Mouse (Mus musculus) forebrain, embryonic 10.5 days (tissue): ENCODE results near the gene Neto2. TPM values are rescaled to one million over a fixed set of nuclear protein-coding genes. Genes with fewer than 3 reads are reported as not detected.
"Not testable (repeated sequence)": the region's sequence is repeated elsewhere in the genome, so short reads cannot be mapped to it uniquely, and the experiment has no call there.

Experiments used
- DNase-seq: peaks from one replicate; pipeline ENCODE4 v3.0.0-alpha.2; 2017; ENCODE audit warnings: low spot score; ENCODE audit errors: extremely low spot score
- H3K27ac ChIP-seq: fragments of 300-500 bp; sonication (generic); 2 replicates; pipeline ENCODE4 v1.5.1; 2016; ENCODE audit warnings: mild to moderate bottlenecking
- H3K27me3 ChIP-seq: fragments of 300-500 bp; sonication (generic); 2 replicates; pipeline ENCODE4 v1.6.1; 2016; ENCODE audit warnings: mild to moderate bottlenecking; ENCODE audit not compliant: poor library complexity, severe bottlenecking
- H3K36me3 ChIP-seq: fragments of 300-500 bp; sonication (generic); replicated peaks from 2 replicates; pipeline ENCODE4 v1.6.1; 2016; ENCODE audit warnings: mild to moderate bottlenecking, moderate library complexity
- H3K4me1 ChIP-seq: fragments of 300-500 bp; sonication (generic); 2 replicates; pipeline ENCODE4 v1.6.1; 2016
- H3K4me3 ChIP-seq: fragments of 300-500 bp; sonication (generic); 2 replicates; pipeline ENCODE4 v1.5.1; 2016; ENCODE audit warnings: mild to moderate bottlenecking, moderate library complexity
- H3K9me3 ChIP-seq: fragments of 300-500 bp; sonication (generic); 2 replicates; pipeline ENCODE4 v1.6.1; 2016; ENCODE audit warnings: mild to moderate bottlenecking, moderate library complexity
- WGBS: fragments of 180-500 bp; shearing (Covaris S2); methylation state at CpG from one replicate; pipeline ENCODE4 v1.1.7; 2016; 5-methylcytosine and 5-hydroxymethylcytosine counted together
- polyA plus RNA-seq: library from polyadenylated mRNA; unstranded; fragments of >200 nt; fragmentation: Nextera tagmentation; extraction: Ambion mirVana; gene quantifications from 2 replicates; pipeline ENCODE4 v1.2.1, GENCODE M21; 2016

The Neto2 gene
- polyA plus RNA-seq, 1 experiment from 2014 or later: 17.4 TPM

DNA sequence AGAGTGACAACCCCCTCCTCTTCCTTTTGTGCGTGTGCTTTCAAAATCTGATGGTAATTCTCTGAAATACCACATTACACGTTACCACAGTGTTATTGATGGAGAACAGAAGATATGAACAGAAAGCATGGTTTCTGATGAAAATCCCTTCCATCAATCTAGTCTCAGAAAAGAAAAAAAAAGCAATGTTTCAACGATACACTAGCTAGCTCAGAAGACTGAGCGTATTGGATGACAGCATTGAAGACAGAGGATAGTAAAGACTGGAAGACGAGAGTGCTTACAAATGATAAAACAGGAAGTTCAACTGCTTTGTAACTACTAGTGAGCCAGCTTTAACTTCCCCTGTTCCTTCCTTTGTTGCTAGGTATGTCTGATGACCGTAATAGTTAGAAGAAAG, 76.3 kb downstream of the Neto2 start:
- peaks cover 31% of the 10 kb centered on the region for H3K36me3 ChIP-seq
- peaks cover 8% of the 10 kb centered on the region; the same call in 1 of the 2 replicates for H3K9me3 ChIP-seq
- WGBS: 93% methylated on average over 6 of the region's 6 CpGs
- no peak overlapping the region for H3K4me3 ChIP-seq
- no peaks in the 10 kb centered on the region for H3K27me3 ChIP-seq
- no peaks in the 10 kb centered on the region for H3K4me1 ChIP-seq
- H3K27ac ChIP-seq: no peak overlapping the region
- DNase-seq: no peak

DNA sequence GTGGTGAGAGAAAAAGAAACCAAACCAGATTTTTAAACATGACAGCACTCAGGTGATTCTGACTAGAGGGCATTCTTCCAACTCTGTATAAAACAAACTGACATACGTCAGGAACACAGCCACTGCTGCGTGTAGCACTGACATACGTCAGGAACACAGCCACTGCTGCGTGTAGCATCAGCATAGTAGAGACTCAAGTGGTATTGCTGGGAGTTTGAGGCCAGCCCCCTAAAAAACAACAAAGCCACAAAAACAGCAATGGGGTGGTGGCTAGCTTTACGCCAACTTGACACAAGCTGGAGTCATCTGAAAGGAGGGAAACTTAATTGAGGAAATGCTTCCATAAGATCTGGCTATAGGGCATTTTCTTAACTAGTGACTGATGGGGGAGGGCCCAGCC, 77.5 kb downstream of the Neto2 start:
- Histone ChIP-seq H3K27ac (no peak overlapping the region), H3K4me3 (no peak overlapping the region), H3K9me3 (no peaks in the 10 kb centered on the region), H3K27me3 (no peaks in the 10 kb centered on the region), H3K36me3 (peaks cover 29% of the 10 kb centered on the region), H3K4me1 (0 out of 2 replicates have a peak, but pooled peaks cover 2% of the 10 kb centered on the region)
- DNase-seq: no peak
- WGBS: 94% methylated on average over 5 of the region's 5 CpGs

DNA sequence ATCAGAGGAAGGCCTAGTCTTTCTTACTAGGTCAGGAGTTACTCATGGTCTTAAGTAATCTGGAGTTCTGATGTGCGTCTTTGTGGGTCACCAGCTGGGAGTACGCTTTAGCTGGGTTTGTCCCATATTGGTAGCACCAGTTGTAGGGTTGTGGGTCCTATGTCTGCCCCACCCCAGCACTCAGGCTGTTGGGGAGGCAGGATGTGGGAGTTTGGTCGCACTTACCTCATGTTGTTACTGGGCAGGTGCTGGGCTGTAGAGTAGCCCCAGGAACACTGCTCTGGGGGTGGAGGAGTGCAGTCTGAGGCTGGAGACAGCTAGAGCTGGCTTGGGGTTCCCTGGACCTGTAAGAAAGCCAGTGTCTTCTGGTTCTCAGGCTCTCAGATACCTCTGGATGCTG, 81.9 kb downstream of the Neto2 start:
- Histone ChIP-seq H3K36me3 (peaks cover 29% of the 10 kb centered on the region), H3K9me3 (peaks cover 10% of the 10 kb centered on the region; the same call in 1 of the 2 replicates), H3K27ac (no peak overlapping the region), H3K27me3 (no peaks in the 10 kb centered on the region), H3K4me1 (0 out of 2 replicates have a peak, but pooled peaks cover 2% of the 10 kb centered on the region), H3K4me3 (no peak overlapping the region)
- 86% methylated on average over 3 of the region's 3 CpGs for WGBS
- DNase-seq: no peak

DNA sequence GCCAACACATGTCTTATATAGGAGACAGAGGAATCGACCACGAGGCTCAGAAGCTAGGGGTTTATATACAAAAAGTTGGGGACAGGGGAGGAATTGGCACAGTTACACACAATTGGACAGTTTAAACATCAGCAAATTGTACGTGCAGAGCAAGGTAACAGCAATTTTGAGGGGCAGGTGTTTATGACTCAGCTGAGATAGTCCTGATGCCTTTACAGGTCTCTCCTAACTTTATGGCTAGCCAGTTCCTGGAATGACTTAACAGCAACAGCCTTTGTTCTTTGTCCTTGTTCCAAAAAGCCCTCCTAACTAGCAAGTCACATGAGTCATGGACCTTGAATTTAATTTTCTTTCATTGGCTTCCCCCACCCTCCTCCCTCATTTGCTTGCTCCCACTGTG, 83.6 kb downstream of the Neto2 start:
- H3K4me3 ChIP-seq, H3K27me3 ChIP-seq, H3K27ac ChIP-seq, DNase-seq, H3K4me1 ChIP-seq: not testable (repeated sequence)
- WGBS: 96% methylated on average over 3 of the region's 3 CpGs
- H3K9me3 ChIP-seq: peaks cover 10% of the 10 kb centered on the region; the same call in 1 of the 2 replicates
- peaks cover 21% of the 10 kb centered on the region for H3K36me3 ChIP-seq

DNA sequence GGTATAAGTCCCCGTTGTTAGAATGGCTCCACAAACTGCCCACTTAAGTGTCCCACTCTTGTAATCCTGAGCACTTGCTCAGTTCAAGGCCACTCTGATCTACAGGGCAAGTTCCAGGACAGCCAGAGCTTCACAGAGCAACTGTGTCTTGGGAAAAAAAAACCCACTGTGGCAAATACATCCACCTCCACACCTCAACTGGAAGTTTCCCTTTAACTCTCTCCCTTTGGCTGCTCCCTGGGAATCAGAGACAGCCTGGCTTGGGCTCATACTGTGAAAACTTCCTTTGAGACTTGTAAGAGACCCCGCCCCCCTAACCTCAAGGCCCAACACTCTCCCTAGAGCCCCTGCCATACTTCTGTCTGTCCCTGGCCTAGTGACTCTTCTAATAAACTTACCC, 91.9 kb downstream of the Neto2 start:
- no peaks in the 10 kb centered on the region for H3K36me3 ChIP-seq
- H3K27ac ChIP-seq: no peak overlapping the region
- no peaks in the 10 kb centered on the region for H3K4me1 ChIP-seq
- no peaks in the 10 kb centered on the region for H3K27me3 ChIP-seq
- 78% methylated on average over 2 of the region's 2 CpGs for WGBS
- no peak for DNase-seq
- no peaks in the 10 kb centered on the region for H3K9me3 ChIP-seq
- H3K4me3 ChIP-seq: no peak overlapping the region

DNA sequence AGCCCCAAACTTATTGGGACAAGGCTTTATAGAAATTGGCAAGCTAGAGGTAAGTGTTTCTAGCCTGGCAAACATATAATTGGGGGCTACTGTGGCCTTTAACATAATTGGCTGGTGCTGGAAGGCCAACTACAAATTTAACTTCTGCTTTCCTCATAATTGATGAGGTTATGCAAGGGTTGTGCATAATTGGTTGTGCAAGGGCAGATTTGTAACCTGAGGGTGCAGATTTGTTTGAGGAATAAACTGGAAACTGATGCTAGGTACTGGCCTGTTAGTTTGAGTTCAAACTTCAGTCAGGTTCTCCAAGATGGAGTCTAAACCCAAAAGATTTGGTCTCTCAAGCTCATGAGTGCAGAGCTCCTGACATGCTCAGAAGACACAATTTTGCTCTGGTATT, 92.9 kb downstream of the Neto2 start:
- Histone ChIP-seq H3K36me3 (no peaks in the 10 kb centered on the region), H3K4me3 (no peak overlapping the region), H3K27me3 (no peaks in the 10 kb centered on the region), H3K9me3 (no peaks in the 10 kb centered on the region), H3K27ac (no peak overlapping the region), H3K4me1 (no peaks in the 10 kb centered on the region)
- no peak for DNase-seq

DNA sequence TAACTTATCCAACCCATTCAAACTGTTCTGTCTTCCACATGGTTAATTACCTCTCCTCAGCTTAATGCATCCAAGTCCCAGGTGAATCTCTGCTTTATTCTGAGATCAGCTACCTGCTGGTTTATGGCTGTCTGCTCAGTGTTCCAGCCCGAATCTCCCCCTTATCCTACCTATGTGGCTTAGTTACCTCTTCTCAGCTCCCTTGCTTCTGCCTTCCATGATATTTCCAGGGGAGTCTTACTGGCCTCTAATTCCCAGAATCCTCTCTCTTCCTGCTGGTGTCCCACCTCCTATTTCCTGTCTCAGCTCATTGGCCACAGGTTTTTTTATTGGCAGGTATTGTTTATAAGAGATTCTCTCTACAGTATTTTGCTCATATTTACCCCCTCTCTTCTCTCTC, 93.8 kb downstream of the Neto2 start:
- DNase-seq: no peak
- Histone ChIP-seq H3K27me3 (no peaks in the 10 kb centered on the region), H3K27ac (no peak overlapping the region), H3K9me3 (no peaks in the 10 kb centered on the region), H3K36me3 (no peaks in the 10 kb centered on the region), H3K4me3 (no peak overlapping the region), H3K4me1 (no peaks in the 10 kb centered on the region)
- WGBS: 87% methylated on average over 1 of the region's 1 CpGs

DNA sequence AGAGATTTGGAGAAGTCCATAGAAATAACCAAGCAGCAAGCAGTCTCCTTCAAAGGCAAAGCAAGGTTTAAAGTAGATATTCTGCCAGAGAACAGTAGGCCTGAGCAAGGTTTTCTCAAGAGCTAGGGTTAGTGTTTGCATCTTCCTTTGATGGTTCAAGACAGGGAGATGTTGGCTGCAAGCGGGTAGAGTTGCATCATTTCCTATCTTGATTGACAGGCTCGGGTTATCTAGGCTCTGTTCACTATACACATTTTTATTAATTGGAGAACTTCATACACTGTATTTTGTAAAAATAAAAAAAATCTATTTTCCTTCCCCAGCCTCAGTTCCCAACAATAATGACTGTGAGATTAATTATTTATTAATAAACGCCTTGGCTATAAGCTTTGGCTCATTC, 94.2 kb downstream of the Neto2 start:
- WGBS: 93% methylated on average over 3 of the region's 3 CpGs
- no peaks in the 10 kb centered on the region for H3K36me3 ChIP-seq

DNA sequence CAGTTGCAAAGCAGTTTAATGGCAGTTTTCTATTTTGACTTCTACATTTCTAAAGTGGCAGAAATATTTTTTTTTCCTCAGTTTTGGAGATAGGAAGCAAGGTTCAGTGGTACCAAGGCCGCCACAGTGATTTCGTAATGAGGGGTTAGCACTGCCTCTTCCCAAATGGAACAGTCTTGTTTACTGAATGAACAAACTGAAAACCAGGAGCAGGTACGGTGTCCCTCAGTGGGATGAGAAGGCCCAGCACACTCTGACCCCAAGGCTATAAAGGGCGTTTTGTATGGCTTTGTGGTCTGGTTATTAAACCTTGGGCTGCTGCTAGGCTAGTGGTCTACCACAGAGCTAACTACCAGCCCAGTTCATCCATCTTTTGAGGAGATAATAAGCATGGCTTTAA, 96.5 kb downstream of the Neto2 start:
- DNase-seq: no peak
- H3K27ac ChIP-seq: no peak overlapping the region

More for the DNA sequence above, 94.2 kb downstream of the Neto2 start:
- Histone ChIP-seq H3K4me3 (no peak overlapping the region), H3K4me1 (no peaks in the 10 kb centered on the region), H3K9me3 (no peaks in the 10 kb centered on the region), H3K27ac (no peak overlapping the region), H3K27me3 (no peaks in the 10 kb centered on the region)
- no peak for DNase-seq

DNA sequence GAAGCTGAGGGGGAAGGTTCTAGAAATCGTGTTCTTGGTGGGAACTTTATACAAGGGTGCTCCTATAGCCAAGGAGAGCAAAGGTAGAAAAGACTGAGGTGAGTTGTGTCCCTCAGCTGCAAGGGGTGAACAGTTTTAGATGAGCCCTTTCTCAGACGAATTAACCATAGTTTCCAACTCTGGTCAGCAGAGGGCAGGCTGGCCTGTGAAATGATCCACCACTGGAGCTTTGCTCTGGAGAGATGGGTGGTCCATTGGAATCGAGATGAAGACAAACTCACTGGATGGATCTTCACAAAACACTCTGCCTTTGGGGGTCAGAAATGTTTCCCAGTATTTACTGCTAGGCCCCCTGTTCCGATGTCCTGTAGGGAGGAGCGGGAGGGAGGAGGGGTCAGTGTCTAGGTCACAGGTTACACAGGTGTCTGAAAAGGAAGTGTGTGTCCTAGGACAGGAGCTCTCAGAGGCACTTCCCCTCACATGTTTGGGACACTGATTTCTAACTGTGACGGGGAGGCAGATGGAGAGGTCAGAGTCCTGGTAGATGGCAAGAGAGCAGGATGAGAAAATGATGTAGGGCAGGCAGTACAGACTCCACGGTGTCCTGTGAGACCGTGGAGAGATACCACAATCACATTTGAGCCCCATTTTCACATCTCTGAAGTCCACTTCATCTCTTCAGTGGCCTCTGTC, 97.4 kb downstream of the Neto2 start:
- Histone ChIP-seq H3K27ac (no peak overlapping the region), H3K27me3 (no peaks in the 10 kb centered on the region), H3K4me1 (no peaks in the 10 kb centered on the region), H3K9me3 (no peaks in the 10 kb centered on the region), H3K36me3 (no peaks in the 10 kb centered on the region), H3K4me3 (no peak overlapping the region)
- 45% methylated on average over 8 of the region's 8 CpGs for WGBS
- DNase-seq: peak; percentile 63

More for the DNA sequence above, 96.5 kb downstream of the Neto2 start:
- Histone ChIP-seq H3K4me1 (no peaks in the 10 kb centered on the region), H3K36me3 (no peaks in the 10 kb centered on the region), H3K9me3 (no peaks in the 10 kb centered on the region), H3K27me3 (no peaks in the 10 kb centered on the region), H3K4me3 (no peak overlapping the region)
- WGBS: 82% methylated on average over 4 of the region's 4 CpGs

DNA sequence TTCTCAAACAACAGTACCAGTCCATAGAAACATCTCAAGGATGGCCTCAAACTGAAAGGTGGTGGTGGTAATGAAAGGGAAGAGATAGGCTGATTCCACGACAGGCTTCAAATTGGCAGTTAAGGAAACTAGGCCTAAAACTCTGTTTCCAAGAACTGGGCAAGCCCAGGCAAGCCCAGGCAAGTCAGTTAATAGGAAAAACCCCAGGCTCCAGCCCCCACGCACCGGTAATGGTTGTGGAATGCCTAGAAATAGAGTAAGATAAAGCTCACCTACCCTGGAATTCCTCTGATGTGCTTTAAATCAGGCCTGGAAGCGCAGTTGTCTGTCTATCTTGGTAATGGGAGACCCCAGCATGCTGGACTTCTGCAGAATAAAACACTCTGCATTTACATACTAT, 98.0 kb downstream of the Neto2 start:
- H3K27me3 ChIP-seq: no peaks in the 10 kb centered on the region
- H3K4me3 ChIP-seq: no peak overlapping the region
- H3K27ac ChIP-seq: no peak overlapping the region
- 75% methylated on average over 4 of the region's 4 CpGs for WGBS
- H3K4me1 ChIP-seq: no peaks in the 10 kb centered on the region
- no peaks in the 10 kb centered on the region for H3K36me3 ChIP-seq
- no peaks in the 10 kb centered on the region for H3K9me3 ChIP-seq
- no peak for DNase-seq

DNA sequence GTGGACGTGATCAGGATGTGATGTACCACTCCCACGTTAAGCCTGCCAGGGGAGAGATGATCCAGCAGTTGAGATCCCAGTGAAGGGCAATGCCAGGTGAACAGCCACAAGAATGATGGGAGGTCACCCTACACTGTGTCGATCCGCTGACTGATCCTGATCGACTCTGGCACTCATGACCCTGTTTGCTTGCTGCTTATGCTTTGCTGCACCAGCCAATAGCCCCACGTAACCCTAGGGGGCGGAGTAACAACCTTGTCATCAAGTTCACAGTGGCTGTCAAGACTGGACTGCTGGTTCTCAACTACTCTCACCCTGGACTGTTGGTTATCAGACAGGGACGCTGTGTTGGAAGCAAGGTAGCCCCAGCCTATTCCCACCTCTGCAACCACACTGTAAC, 99.0 kb downstream of the Neto2 start:
- Histone ChIP-seq H3K9me3 (no peaks in the 10 kb centered on the region), H3K4me1 (no peaks in the 10 kb centered on the region), H3K36me3 (no peaks in the 10 kb centered on the region), H3K4me3 (no peak overlapping the region), H3K27ac (no peak overlapping the region), H3K27me3 (no peaks in the 10 kb centered on the region)
- 87% methylated on average over 8 of the region's 8 CpGs for WGBS
- DNase-seq: no peak

DNA sequence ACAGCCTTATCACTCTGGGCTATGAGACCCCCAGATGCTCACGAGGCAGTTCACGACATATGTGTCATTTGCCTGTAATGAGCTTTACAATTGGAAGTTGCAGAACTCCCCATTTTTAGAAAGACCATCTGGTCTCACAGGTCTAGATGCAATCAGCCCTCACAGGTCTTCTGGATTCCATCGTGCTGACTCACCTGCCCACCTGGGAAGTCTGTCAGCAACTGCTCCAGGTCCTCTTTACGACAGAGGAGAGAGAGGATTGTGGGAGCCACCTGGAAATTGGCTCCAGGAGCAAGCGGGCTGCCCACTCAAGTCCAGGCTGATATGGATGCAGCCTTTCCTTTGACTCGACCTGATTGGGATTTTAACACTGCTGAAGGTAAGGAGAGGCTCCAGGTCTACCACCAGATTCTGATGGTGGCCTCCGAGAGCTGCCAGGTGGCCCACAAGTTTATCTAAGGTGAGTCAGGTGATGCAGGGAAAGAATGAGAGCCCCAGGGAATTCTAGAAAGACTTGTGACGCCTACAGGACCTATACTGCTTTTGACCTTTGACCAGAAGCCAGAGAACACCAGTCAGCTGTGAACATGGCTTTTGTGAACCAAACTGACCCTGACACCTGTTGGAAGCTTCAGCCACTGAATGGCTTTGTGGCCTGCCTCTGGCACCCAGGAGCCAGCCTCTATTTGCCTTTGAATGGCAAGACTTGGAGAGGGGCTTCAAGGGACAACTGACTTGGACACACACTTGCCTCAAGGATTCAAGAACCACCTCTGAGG, 103.1 kb downstream of the Neto2 start:
- H3K4me1 ChIP-seq: peaks cover 11% of the 10 kb centered on the region
- H3K36me3 ChIP-seq: no peaks in the 10 kb centered on the region
- WGBS: 72% methylated on average over 8 of the region's 8 CpGs
- H3K27me3 ChIP-seq: no peaks in the 10 kb centered on the region
- H3K4me3 ChIP-seq: no peak overlapping the region
- DNase-seq: no peak
- no peaks in the 10 kb centered on the region for H3K9me3 ChIP-seq
- H3K27ac ChIP-seq: no peak overlapping the region
